Mouse (Mus musculus) testis, adult 2 months (tissue): ENCODE data around the gene A630073D07Rik.

Source experiments
- CTCF ChIP-seq: fragments of 200-500 bp; IDR thresholded peaks from 2 replicates; pipeline ENCODE4 v1.5.1; 2012; ENCODE audit warnings: low read depth, mild to moderate bottlenecking, inconsistent platforms, low read length, moderate library complexity; ENCODE audit not compliant: control insufficient read depth, insufficient read depth, insufficient replicate concordance
- POLR2A ChIP-seq: fragments of 200-500 bp; IDR thresholded peaks from 2 replicates; pipeline ENCODE4 v1.6.1; 2012; ENCODE audit warnings: low read depth, mild to moderate bottlenecking, inconsistent platforms, low read length, moderate library complexity; ENCODE audit not compliant: control insufficient read depth

GRCm38 (mm10) chr6:132649399-132649798, 1.9 kb downstream of the A630073D07Rik start:
- no peak for TF ChIP-seq POLR2A
- no peak for TF ChIP-seq CTCF
